Mouse (Mus musculus) megakaryocyte, embryonic 14.5 days (primary cell): ENCODE results near the gene L3mbtl3. TPM values are rescaled to one million over a fixed set of nuclear protein-coding genes. Genes with fewer than 3 reads are reported as not detected.

Experiments
- H3K27me3 ChIP-seq: replicated peaks from 2 replicates; pipeline ENCODE3; 2012; ENCODE audit warnings: inconsistent platforms
- H3K36me3 ChIP-seq: replicated peaks from 2 replicates; pipeline ENCODE3; 2012; ENCODE audit warnings: low read length, inconsistent platforms, mixed read lengths
- H3K4me1 ChIP-seq: 2 replicates; pipeline ENCODE4 v1.6.1; 2012; ENCODE audit warnings: inconsistent platforms
- H3K4me3 ChIP-seq: replicated peaks from 2 replicates; pipeline ENCODE3; 2012; ENCODE audit warnings: moderate library complexity, mild to moderate bottlenecking, inconsistent platforms
- H3K9me3 ChIP-seq: 2 replicates; pipeline ENCODE4 v1.6.1; 2012; ENCODE audit warnings: inconsistent platforms
- FLI1 ChIP-seq: IDR thresholded peaks from 2 replicates; pipeline ENCODE4 v1.6.1; 2012; ENCODE audit warnings: low read length, inconsistent platforms, mixed read lengths
- GATA1 ChIP-seq: IDR thresholded peaks from 3 replicates; pipeline ENCODE4 v1.6.1; 2012; ENCODE audit warnings: mixed read lengths, low read length, inconsistent platforms, borderline replicate concordance
- polyA plus RNA-seq: library from polyadenylated mRNA; stranded (reverse); fragments of >175 nt; gene quantifications from 2 replicates; pipeline ENCODE4 v1.2.3, GENCODE M21; 2012; ENCODE audit warnings: low replicate concordance; ENCODE audit not compliant: insufficient read depth

Gene L3mbtl3
- polyA plus RNA-seq, 1 experiment, result 3.8 TPM

DNA sequence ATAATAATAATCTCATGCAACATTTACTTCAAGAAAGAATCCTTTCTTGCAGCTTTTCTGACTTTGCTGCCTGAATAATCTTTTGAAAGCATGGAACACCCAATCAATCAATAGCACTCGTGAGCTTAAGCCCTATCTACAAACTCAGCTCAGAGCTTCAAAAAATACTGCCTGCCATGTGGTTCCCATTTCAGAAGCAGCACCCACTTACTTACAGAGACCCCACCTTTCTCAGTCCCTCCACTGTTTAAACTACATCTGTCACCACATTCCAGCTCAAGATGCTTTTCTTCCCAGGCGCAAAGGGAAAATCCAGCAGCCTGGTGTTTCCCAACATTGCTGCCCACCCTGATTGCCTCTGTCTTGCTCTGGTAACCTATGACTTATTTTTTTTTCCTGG lies 149.0 kb downstream of the L3mbtl3 start:
- Histone ChIP-seq H3K4me3 (no peak overlapping the region), H3K9me3 (no peaks in the 10 kb centered on the region), H3K27me3 (no peaks in the 10 kb centered on the region), H3K4me1 (no peaks in the 10 kb centered on the region), H3K36me3 (no peaks in the 10 kb centered on the region)
- no peak for TF ChIP-seq FLI1
- TF ChIP-seq GATA1, result no peak

DNA sequence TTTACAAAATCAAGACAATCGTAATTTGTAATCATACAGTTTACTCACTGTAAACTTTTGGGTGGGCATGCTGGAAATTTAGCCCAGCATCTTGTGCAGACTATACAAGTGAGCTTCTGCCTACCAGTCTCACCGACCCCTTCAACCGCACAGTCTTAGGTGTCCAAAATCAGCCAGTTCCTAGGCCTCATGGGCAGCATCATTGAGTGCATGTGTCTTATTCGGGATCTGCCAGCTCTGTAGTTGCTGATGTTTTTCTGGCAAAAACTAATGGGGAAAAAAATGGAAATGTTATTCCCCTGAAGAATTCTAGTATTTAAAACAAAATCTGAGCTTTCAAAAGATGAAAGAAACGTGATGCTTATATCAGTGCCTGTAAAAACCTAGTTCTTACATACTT lies 149.5 kb downstream of the L3mbtl3 start:
- no peak for TF ChIP-seq GATA1
- TF ChIP-seq FLI1, result no peak
- Histone ChIP-seq H3K36me3 (no peaks in the 10 kb centered on the region), H3K4me1 (no peaks in the 10 kb centered on the region)

More for the DNA sequence above, 149.5 kb downstream of the L3mbtl3 start:
- H3K27me3 ChIP-seq, result no peaks in the 10 kb centered on the region
- no peaks in the 10 kb centered on the region for H3K9me3 ChIP-seq
- no peak overlapping the region for H3K4me3 ChIP-seq

Other genes starting within 250 kb of the L3mbtl3 start
- not detected in 2 replicates for gene Samd3, start 146.3 kb downstream of the L3mbtl3 start, polyA plus RNA-seq